Mouse (Mus musculus) brain, embryonic 14.5 days (tissue): Measurements from ENCODE around the gene Dppa5a.

Source experiments
- CTCF ChIP-seq: fragments of 200-500 bp; IDR thresholded peaks from 2 replicates; pipeline ENCODE4 v1.5.1; 2012; ENCODE audit warnings: inconsistent platforms, mild to moderate bottlenecking, moderate library complexity, borderline replicate concordance; ENCODE audit not compliant: insufficient read depth, insufficient read length; ENCODE audit errors: extremely low read depth
- POLR2A ChIP-seq: fragments of 200-500 bp; IDR thresholded peaks from 2 replicates; pipeline ENCODE4 v1.6.1; 2012; ENCODE audit warnings: mild to moderate bottlenecking, inconsistent platforms, borderline replicate concordance; ENCODE audit not compliant: poor library complexity, insufficient read depth, insufficient read length, severe bottlenecking; ENCODE audit errors: extremely low read depth

GRCm38 (mm10) chr9:78393741-78394140 lies 25.8 kb upstream of the Dppa5a start:
- TF ChIP-seq CTCF (no peak), POLR2A (no peak)
